Mouse (Mus musculus) kidney, embryonic 15.5 days (tissue): Measurements from ENCODE around the gene Thop1. TPM values are rescaled to one million over a fixed set of nuclear protein-coding genes. Genes with fewer than 3 reads are reported as not detected.

Source experiments
- ATAC-seq: fragments of 200-750 bp; cut with Nextera tagmentation; replicated peaks from 2 replicates; pipeline ENCODE4 v1.8.0; 2017; ENCODE audit warnings: moderate TSS enrichment; ENCODE audit not compliant: low FRiP score
- H3K27ac ChIP-seq: fragments of 300-500 bp; sonication (generic); 2 replicates; pipeline ENCODE4 v1.5.1; 2015; ENCODE audit warnings: mild to moderate bottlenecking, inconsistent platforms
- H3K27me3 ChIP-seq: fragments of 300-500 bp; sonication (generic); 2 replicates; pipeline ENCODE4 v1.6.1; 2015; ENCODE audit warnings: inconsistent platforms
- H3K36me3 ChIP-seq: fragments of 300-500 bp; sonication (generic); 2 replicates; pipeline ENCODE4 v1.6.1; 2015; ENCODE audit warnings: inconsistent platforms
- H3K4me1 ChIP-seq: fragments of 300-500 bp; sonication (generic); 2 replicates; pipeline ENCODE4 v1.6.1; 2015; ENCODE audit warnings: inconsistent platforms
- H3K4me2 ChIP-seq: fragments of 300-500 bp; sonication (generic); 2 replicates; pipeline ENCODE4 v1.6.1; 2015; ENCODE audit warnings: moderate library complexity, mild to moderate bottlenecking, inconsistent platforms
- H3K4me3 ChIP-seq: fragments of 300-500 bp; sonication (generic); replicated peaks from 2 replicates; pipeline ENCODE4 v1.5.1; 2015; ENCODE audit warnings: mild to moderate bottlenecking, inconsistent platforms
- H3K9ac ChIP-seq: fragments of 300-500 bp; sonication (generic); 2 replicates; pipeline ENCODE4 v1.6.1; 2015; ENCODE audit warnings: mild to moderate bottlenecking, inconsistent platforms
- H3K9me3 ChIP-seq: fragments of 300-500 bp; sonication (generic); replicated peaks from 2 replicates; pipeline ENCODE4 v1.6.1; 2016; ENCODE audit warnings: inconsistent platforms
- WGBS: fragments of 180-500 bp; shearing (Covaris S2); methylation state at CpG from one replicate; pipeline ENCODE4 v1.1.7; 2015; ENCODE audit warnings: mixed read lengths; 5-methylcytosine and 5-hydroxymethylcytosine counted together
- polyA plus RNA-seq: library from polyadenylated mRNA; unstranded; fragments of >200 nt; fragmentation: Nextera tagmentation; extraction: Ambion mirVana; gene quantifications from 2 replicates; pipeline ENCODE4 v1.2.1, GENCODE M21; 2015

Gene Thop1
- polyA plus RNA-seq, 1 experiment from 2014 or later: 67.4 TPM

GRCm38 (mm10) chr10:81087021-81087420 is 17.2 kb downstream of the Thop1 start:
- no peak for ATAC-seq
- Histone ChIP-seq H3K27ac (no peak overlapping the region), H3K4me1 (0 out of 2 replicates have a peak, but pooled peaks cover 4% of the 10 kb centered on the region), H3K9me3 (no peaks in the 10 kb centered on the region), H3K4me2 (no peak overlapping the region), H3K4me3 (no peak overlapping the region), H3K36me3 (peaks cover 10% of the 10 kb centered on the region), H3K9ac (no peak overlapping the region), H3K27me3 (no peaks in the 10 kb centered on the region)
- WGBS: 53% methylated on average over 2 of the region's 2 CpGs

GRCm38 (mm10) chr10:81089216-81089615 is 19.4 kb downstream of the Thop1 start:
- Histone ChIP-seq H3K27me3 (no peaks in the 10 kb centered on the region), H3K4me3 (no peak overlapping the region), H3K4me1 (0 out of 2 replicates have a peak, but pooled peaks cover 4% of the 10 kb centered on the region), H3K4me2 (no peak overlapping the region), H3K9me3 (no peaks in the 10 kb centered on the region), H3K9ac (no peak overlapping the region), H3K36me3 (no peaks in the 10 kb centered on the region), H3K27ac (no peak overlapping the region)
- ATAC-seq: no peak
- WGBS: 70% methylated on average over 2 of the region's 2 CpGs

GRCm38 (mm10) chr10:81090621-81091020 is 20.8 kb downstream of the Thop1 start:
- WGBS: 74% methylated on average over 7 of the region's 7 CpGs
- H3K36me3 ChIP-seq: no peaks in the 10 kb centered on the region
- ATAC-seq: no peak

GRCm38 (mm10) chr10:81092465-81093250 is 22.8 kb downstream of the Thop1 start:
- Histone ChIP-seq H3K27me3 (no peaks in the 10 kb centered on the region), H3K27ac (no peak overlapping the region), H3K9ac (no peak overlapping the region), H3K4me3 (no peak overlapping the region), H3K9me3 (no peaks in the 10 kb centered on the region), H3K4me2 (no peak overlapping the region), H3K36me3 (no peaks in the 10 kb centered on the region), H3K4me1 (0 out of 2 replicates have a peak, but pooled peaks cover 4% of the 10 kb centered on the region)
- WGBS: 58% methylated on average over 22 of the region's 22 CpGs
- no peak for ATAC-seq

More at GRCm38 (mm10) chr10:81090621-81091020, 20.8 kb downstream of the Thop1 start:
- H3K4me2 ChIP-seq: no peak overlapping the region
- no peak overlapping the region for H3K27ac ChIP-seq
- H3K4me3 ChIP-seq: no peak overlapping the region
- H3K9me3 ChIP-seq: no peaks in the 10 kb centered on the region
- no peaks in the 10 kb centered on the region for H3K27me3 ChIP-seq
- no peak overlapping the region for H3K9ac ChIP-seq
- 0 out of 2 replicates have a peak, but pooled peaks cover 4% of the 10 kb centered on the region for H3K4me1 ChIP-seq

- H3K27me3 ChIP-seq: no peaks in the 10 kb centered on the region
- no peak overlapping the region for H3K9ac ChIP-seq
- H3K4me2 ChIP-seq: no peak overlapping the region
- H3K4me1 ChIP-seq: no peaks in the 10 kb centered on the region
- WGBS: 64% methylated on average over 9 of the region's 9 CpGs
- H3K9me3 ChIP-seq: no peaks in the 10 kb centered on the region
- ATAC-seq: no peak; the same call in 1 of the 2 replicates
- H3K36me3 ChIP-seq: no peaks in the 10 kb centered on the region
- H3K4me3 ChIP-seq: no peak overlapping the region
- no peak overlapping the region for H3K27ac ChIP-seq
Measured at GRCm38 (mm10) chr10:81094931-81095678, 25.3 kb downstream of the Thop1 start.

- peak; percentile 93 for ATAC-seq
- no peaks in the 10 kb centered on the region for H3K9me3 ChIP-seq
- peak within 1 kb of the TSS; percentile 83 for H3K4me2 ChIP-seq
- H3K9ac ChIP-seq: peak within 1 kb of the TSS; percentile 99
- H3K27me3 ChIP-seq: no peaks in the 10 kb centered on the region
- peak within 1 kb of the TSS; percentile 100 for H3K4me3 ChIP-seq
- H3K27ac ChIP-seq: peak within 1 kb of the TSS; percentile 100
- peaks cover 33% of the 10 kb centered on the region for H3K4me1 ChIP-seq
- H3K36me3 ChIP-seq: peaks cover 30% of the 10 kb centered on the region
- under 1% methylated on average over 56 of the region's 56 CpGs for WGBS
Measured at GRCm38 (mm10) chr10:81105565-81106112, 35.8 kb downstream of the Thop1 start, which contains the start of gene Map2k2. Gene Map2k2, plus strand, starts transcription at chr10:81105915.

DNA sequence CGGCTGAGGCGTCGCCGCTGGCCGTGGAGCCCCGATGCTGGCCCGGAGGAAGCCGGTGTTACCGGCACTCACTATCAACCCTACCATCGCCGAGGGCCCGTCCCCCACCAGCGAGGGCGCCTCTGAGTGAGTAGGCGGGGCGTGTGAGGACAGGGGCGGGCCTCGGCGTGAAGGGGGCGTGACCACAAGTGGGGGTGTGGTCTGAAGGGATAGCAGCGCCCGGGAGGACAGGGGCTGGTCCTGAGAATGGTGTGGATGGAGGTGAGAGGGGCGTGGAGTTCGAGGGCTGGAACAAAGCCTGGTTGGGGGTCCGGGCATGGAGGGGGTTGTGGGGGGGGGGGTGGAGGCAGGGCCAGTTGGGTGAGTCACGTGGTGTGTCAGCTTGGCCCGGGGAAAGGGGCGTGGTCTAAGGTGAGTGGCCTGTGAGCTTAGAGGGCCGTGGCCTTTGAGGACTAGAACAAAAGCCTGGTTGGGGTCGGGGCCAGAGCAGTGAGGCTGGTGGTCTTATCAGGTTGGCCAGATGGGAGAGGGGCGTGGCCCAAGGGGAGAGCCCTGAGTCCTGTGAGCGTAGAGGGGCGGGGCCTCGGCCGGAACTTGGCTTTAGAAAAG is 36.4 kb downstream of the Thop1 start:
- Histone ChIP-seq H3K4me1 (peaks cover 33% of the 10 kb centered on the region), H3K27ac (peak overlapping the region; percentile 100), H3K36me3 (peaks cover 35% of the 10 kb centered on the region), H3K27me3 (no peaks in the 10 kb centered on the region), H3K4me2 (peak overlapping the region; percentile 83), H3K9me3 (no peaks in the 10 kb centered on the region), H3K9ac (peak overlapping the region; percentile 99), H3K4me3 (peak overlapping the region; percentile 100)
- peak; percentile 85 for ATAC-seq
- WGBS: under 1% methylated on average over 35 of the region's 35 CpGs

DNA sequence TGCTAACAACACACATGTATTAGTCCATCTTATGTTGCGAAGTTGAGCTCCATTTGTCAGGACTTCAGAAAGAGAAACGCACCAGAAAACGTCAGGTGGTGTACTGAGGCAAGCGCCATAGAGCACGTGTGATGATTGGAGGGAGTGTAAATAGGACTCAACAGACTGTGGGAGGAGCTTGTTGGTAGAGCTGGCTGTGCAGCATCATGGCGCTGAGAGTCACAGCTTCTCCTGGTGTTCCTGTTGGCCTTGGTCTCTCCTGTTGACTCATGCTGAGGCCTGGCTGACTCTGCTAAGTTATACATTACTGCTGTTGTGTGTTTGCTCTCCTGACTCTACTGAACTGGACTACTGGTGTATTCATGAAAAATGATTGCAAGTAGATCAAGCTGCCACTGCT is 43.1 kb downstream of the Thop1 start:
- Histone ChIP-seq H3K4me3 (no peak overlapping the region), H3K9ac (no peak overlapping the region), H3K36me3 (peaks cover 89% of the 10 kb centered on the region), H3K9me3 (no peaks in the 10 kb centered on the region), H3K4me1 (no peaks in the 10 kb centered on the region), H3K27ac (no peak overlapping the region), H3K27me3 (no peaks in the 10 kb centered on the region), H3K4me2 (no peak overlapping the region)
- 90% methylated on average over 6 of the region's 6 CpGs for WGBS
- no peak for ATAC-seq

DNA sequence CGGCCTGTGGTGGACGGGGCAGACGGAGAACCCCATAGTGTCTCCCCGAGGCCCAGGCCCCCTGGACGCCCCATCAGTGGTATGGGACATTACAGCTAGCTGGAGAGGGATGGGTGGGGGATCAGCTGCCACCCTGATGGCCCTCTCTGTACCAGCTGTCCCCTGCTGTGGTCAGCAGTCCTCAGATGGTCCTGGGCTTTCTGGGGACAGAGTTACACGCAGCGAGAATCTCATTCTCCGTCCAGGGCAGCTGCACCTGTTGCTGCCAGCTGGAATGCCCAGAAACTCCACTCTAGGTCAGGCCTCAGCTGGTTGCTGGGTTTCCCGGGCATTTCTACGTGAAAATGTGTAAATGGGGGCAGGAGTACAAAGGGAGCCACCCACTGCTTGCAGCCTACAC is 49.8 kb downstream of the Thop1 start:
- Histone ChIP-seq H3K4me1 (no peaks in the 10 kb centered on the region), H3K36me3 (peaks cover 98% of the 10 kb centered on the region), H3K4me3 (no peak overlapping the region), H3K27ac (no peak overlapping the region), H3K9ac (no peak overlapping the region), H3K27me3 (no peaks in the 10 kb centered on the region), H3K4me2 (no peak overlapping the region), H3K9me3 (no peaks in the 10 kb centered on the region)
- 93% methylated on average over 10 of the region's 10 CpGs for WGBS
- ATAC-seq: no peak

DNA sequence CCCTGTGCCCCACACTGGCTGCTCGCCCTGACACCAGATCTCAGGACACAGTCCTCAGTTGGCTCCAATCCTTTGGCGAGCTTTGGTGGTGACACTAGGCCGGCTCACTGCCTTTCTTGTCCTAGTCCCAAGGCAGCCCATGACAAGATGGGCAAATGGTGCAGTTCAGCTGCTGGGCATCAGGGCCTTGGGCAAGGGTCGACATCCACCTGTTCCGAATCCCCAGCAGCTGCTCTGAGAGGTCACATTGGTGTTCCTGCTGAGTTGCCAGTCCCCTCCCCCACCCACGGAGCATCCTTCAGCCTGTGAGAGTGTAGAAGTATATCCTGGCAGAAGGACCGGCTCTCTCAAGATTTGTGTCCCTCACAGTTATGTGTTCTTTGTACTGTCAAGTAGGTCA is 50.8 kb downstream of the Thop1 start:
- Histone ChIP-seq H3K9ac (no peak overlapping the region), H3K4me2 (no peak overlapping the region), H3K27me3 (no peaks in the 10 kb centered on the region), H3K4me3 (no peak overlapping the region), H3K4me1 (no peaks in the 10 kb centered on the region), H3K9me3 (no peaks in the 10 kb centered on the region), H3K36me3 (peaks cover 89% of the 10 kb centered on the region), H3K27ac (no peak overlapping the region)
- 86% methylated on average over 7 of the region's 7 CpGs for WGBS
- ATAC-seq: no peak

GRCm38 (mm10) chr10:81122889-81123288 is 53.1 kb downstream of the Thop1 start:
- Histone ChIP-seq H3K36me3 (peaks cover 68% of the 10 kb centered on the region), H3K4me3 (no peak overlapping the region), H3K4me1 (peaks cover 4% of the 10 kb centered on the region), H3K27ac (no peak overlapping the region), H3K4me2 (no peak overlapping the region), H3K9ac (no peak overlapping the region), H3K27me3 (no peaks in the 10 kb centered on the region), H3K9me3 (no peaks in the 10 kb centered on the region)
- 87% methylated on average over 2 of the region's 2 CpGs for WGBS
- no peak for ATAC-seq
